Mouse (Mus musculus) neural tube, embryonic 13.5 days (tissue): ENCODE measurements around the gene Tbxa2r. TPM values are rescaled to one million over a fixed set of nuclear protein-coding genes. Genes with fewer than 3 reads are reported as not detected.

Experiments used
- ATAC-seq: fragments of 200-750 bp; cut with Nextera tagmentation; 2 replicates; pipeline ENCODE4 v1.8.0; 2017; ENCODE audit warnings: low read depth, mild to moderate bottlenecking, moderate TSS enrichment, moderate library complexity
- H3K27ac ChIP-seq: fragments of 300-500 bp; sonication (generic); replicated peaks from 2 replicates; pipeline ENCODE4 v1.5.1; 2015; ENCODE audit warnings: moderate library complexity, mild to moderate bottlenecking, inconsistent platforms
- H3K27me3 ChIP-seq: fragments of 300-500 bp; sonication (generic); 2 replicates; pipeline ENCODE4 v1.6.1; 2015; ENCODE audit warnings: mild to moderate bottlenecking, inconsistent platforms
- H3K36me3 ChIP-seq: fragments of 300-500 bp; sonication (generic); 2 replicates; pipeline ENCODE4 v1.6.1; 2015; ENCODE audit warnings: mild to moderate bottlenecking, inconsistent platforms
- H3K4me1 ChIP-seq: fragments of 300-500 bp; sonication (generic); replicated peaks from 2 replicates; pipeline ENCODE4 v1.6.1; 2015; ENCODE audit warnings: inconsistent platforms
- H3K4me2 ChIP-seq: fragments of 300-500 bp; sonication (generic); 2 replicates; pipeline ENCODE4 v1.6.1; 2015; ENCODE audit warnings: inconsistent platforms, mild to moderate bottlenecking, moderate library complexity
- H3K4me3 ChIP-seq: fragments of 300-500 bp; sonication (generic); 2 replicates; pipeline ENCODE4 v1.5.1; 2015; ENCODE audit warnings: mild to moderate bottlenecking, inconsistent platforms
- H3K9ac ChIP-seq: fragments of 300-500 bp; sonication (generic); 2 replicates; pipeline ENCODE4 v1.6.1; 2015; ENCODE audit warnings: moderate library complexity, mild to moderate bottlenecking, inconsistent platforms
- H3K9me3 ChIP-seq: fragments of 300-500 bp; sonication (generic); 2 replicates; pipeline ENCODE4 v1.6.1; 2016; ENCODE audit warnings: inconsistent platforms
- WGBS: fragments of 180-500 bp; shearing (Covaris S2); methylation state at CpG from one replicate; pipeline ENCODE4 v1.1.7; 2015; 5-methylcytosine and 5-hydroxymethylcytosine counted together
- polyA plus RNA-seq: library from polyadenylated mRNA; unstranded; fragments of >200 nt; fragmentation: Nextera tagmentation; extraction: Ambion mirVana; gene quantifications from 2 replicates; pipeline ENCODE4 v1.2.1, GENCODE M21; 2015

Tbxa2r gene
- polyA plus RNA-seq, 1 experiment from 2014 or later, result 4.5 TPM

DNA sequence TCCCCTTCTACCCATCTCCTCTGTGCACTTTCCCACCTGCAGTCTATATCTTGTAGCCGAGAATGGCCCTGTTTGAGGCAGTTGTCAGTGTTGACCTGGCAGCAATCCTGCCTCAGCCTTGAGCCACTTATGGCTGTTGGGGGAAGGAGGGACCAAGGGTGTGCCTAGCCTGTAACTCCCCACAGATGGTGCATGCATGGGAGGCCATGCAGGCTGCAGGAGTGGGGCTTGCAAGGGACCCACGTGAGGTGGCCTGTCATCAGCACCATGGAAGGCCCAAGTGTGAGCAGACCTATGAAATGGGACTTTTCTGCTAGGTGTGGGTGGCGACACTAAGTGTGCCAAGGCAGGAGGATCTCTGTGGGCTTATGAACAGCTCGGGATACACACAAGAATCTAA, 36.5 kb downstream of the Tbxa2r start:
- ATAC-seq, result peak; percentile 25; the same call in 1 of the 2 replicates
- H3K9ac ChIP-seq, result peak overlapping the region; percentile 59; the same call in 1 of the 2 replicates

DNA sequence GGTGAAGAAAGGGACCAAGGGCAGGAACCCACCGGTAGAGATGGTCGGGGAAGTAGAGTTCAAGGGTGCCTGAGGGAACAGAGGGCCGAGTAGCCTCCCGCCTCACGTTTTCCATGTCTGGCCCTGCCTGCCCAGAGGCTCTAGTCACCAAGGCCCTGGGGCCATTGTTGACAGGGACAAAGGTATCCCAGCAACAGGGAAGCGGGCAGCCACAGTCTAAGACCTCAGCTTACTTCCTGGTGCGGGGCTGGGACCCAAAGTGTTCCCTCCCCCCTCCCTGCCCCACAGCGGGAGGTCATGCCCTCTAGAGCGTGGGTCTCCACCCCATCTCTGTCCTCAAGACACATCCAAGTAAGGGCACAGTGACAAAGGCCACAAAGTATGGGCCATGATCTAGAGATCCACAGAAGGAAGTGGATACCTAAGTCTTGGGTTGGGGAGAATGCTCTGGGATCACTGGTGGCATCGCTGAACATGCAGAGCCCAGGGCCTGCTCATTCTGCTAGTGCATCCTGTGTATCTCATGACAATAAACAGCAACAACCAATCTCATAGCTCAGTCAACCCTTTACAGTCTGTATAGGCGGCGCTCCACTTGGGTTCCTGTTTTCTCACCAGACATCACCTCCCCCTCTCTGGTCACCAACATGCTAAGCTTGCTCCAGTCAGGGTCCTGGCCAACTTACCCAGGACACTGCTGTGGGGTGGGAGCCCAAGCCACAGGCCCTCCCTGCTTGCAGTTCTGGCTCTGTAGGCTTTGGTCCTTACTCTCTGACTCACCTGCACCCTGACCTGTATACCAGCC, 37.3 kb downstream of the Tbxa2r start, which contains the start of gene 4930404N11Rik:
Gene 4930404N11Rik, minus strand, starts transcription at position 145 of the 805 bp plus-strand sequence.
- peak within 1 kb of the TSS; percentile 38; the same call in 1 of the 2 replicates for H3K27ac ChIP-seq

More for the DNA sequence above, 36.5 kb downstream of the Tbxa2r start:
- Histone ChIP-seq H3K27me3 (peaks cover 32% of the 10 kb centered on the region), H3K4me2 (peak overlapping the region; percentile 50; the same call in 1 of the 2 replicates), H3K36me3 (peaks cover 52% of the 10 kb centered on the region), H3K27ac (no peak overlapping the region), H3K9me3 (no peaks in the 10 kb centered on the region), H3K4me3 (no peak overlapping the region; the same call in 1 of the 2 replicates), H3K4me1 (peaks cover 57% of the 10 kb centered on the region)
- WGBS, result 41% methylated on average over 4 of the region's 4 CpGs

DNA sequence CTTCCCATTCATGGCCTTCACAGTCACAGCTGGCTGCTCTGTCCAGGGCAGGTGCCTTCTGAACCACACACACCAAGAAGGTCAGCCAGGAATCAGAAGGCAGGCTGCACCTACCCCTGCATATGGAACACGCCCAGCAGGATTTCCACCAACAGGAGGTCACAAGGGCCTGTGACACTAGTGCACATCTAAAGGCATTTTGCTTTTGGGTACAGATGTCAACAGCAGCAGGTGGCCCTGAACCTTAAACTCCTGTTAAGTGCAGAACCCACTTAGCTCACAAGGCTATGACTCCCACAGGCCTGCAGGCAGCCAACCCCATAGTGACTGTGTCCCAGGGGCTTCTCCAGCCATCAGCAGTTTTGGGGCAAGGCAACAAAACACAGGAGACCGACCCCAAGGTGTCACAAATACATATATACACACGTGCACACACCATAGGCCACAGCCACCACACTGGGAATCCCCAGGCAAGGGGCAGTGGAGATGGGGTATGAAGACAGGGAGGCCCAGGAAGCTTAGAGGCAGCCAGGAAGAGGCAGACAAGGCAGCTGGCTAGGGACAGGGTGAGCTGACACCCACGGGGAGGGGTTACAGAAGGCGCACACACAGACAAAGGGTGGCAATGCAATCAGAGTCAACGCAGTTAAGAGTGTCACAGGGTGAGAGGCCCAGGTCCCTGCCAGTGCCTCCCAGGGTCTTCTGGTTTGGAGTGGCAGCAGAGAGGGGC, 38.1 kb downstream of the Tbxa2r start:
- Histone ChIP-seq H3K36me3 (peaks cover 61% of the 10 kb centered on the region), H3K4me2 (no peak overlapping the region), H3K9ac (no peak overlapping the region), H3K27me3 (peaks cover 32% of the 10 kb centered on the region), H3K4me1 (peaks cover 46% of the 10 kb centered on the region), H3K27ac (peak overlapping the region; percentile 38; the same call in 1 of the 2 replicates), H3K9me3 (no peaks in the 10 kb centered on the region), H3K4me3 (no peak overlapping the region)
- 80% methylated on average over 6 of the region's 6 CpGs for WGBS
- ATAC-seq, result no peak

More for the DNA sequence above, 37.3 kb downstream of the Tbxa2r start, which contains the start of gene 4930404N11Rik:
- H3K9me3 ChIP-seq, result no peaks in the 10 kb centered on the region
- peaks cover 58% of the 10 kb centered on the region for H3K36me3 ChIP-seq
- H3K4me3 ChIP-seq, result peak within 1 kb of the TSS; percentile 23; the same call in 1 of the 2 replicates
- ATAC-seq, result no peak; the same call in 1 of the 2 replicates
- peak within 1 kb of the TSS; percentile 50 for H3K4me2 ChIP-seq
- peaks cover 32% of the 10 kb centered on the region for H3K27me3 ChIP-seq
- H3K9ac ChIP-seq, result peak within 1 kb of the TSS; percentile 59; the same call in 1 of the 2 replicates
- peaks cover 51% of the 10 kb centered on the region for H3K4me1 ChIP-seq
- 20% methylated on average over 12 of the region's 12 CpGs for WGBS

DNA sequence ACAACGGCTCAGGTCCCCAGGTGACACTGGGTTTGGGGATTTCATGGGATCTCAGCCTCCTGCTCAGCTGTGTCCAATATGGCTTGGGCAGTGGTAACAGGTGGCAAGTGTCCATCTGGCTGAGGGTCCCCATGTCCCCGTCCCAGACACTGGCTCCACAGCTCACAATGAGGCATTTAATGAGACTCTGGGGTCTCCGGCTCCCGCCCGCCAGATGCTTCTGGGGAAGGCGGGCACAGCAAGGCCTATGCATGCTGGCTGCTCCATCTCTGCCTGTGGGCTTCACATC, 38.6 kb downstream of the Tbxa2r start:
- no peak for ATAC-seq
- H3K9me3 ChIP-seq, result no peaks in the 10 kb centered on the region
- H3K4me3 ChIP-seq, result no peak overlapping the region
- peaks cover 46% of the 10 kb centered on the region for H3K4me1 ChIP-seq
- peaks cover 58% of the 10 kb centered on the region for H3K36me3 ChIP-seq
- peaks cover 32% of the 10 kb centered on the region for H3K27me3 ChIP-seq
- no peak overlapping the region for H3K9ac ChIP-seq
- no peak overlapping the region for H3K27ac ChIP-seq
- WGBS, result 63% methylated on average over 6 of the region's 6 CpGs
- no peak overlapping the region for H3K4me2 ChIP-seq

DNA sequence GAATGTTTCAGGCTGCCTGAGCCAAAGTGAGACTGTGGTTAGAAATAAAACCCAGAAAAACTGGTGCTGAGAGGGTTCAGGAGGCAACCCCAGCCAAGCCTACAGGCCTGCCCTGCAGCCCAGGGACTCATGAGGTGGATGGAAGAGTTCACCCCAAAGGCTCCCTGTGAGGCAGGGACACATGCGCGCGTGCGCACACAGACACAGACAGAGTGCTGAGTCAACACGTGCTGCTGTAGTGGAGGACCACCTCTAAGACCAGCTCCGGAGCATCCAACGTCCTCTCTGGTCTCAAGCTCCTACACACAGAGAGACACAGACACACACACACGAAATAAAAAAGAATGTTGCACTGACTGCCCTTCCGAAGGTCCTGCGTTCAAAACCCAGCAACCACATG, 46.8 kb downstream of the Tbxa2r start:
- H3K9ac ChIP-seq, result peak overlapping the region; percentile 26; the same call in 1 of the 2 replicates
- no peak overlapping the region for H3K27ac ChIP-seq
- no peaks in the 10 kb centered on the region for H3K27me3 ChIP-seq
- 96% methylated on average over 10 of the region's 10 CpGs for WGBS
- peaks cover 44% of the 10 kb centered on the region for H3K36me3 ChIP-seq
- no peak for ATAC-seq
- no peak overlapping the region for H3K4me3 ChIP-seq
- H3K4me1 ChIP-seq, result peaks cover 38% of the 10 kb centered on the region
- H3K4me2 ChIP-seq, result no peak overlapping the region
- no peaks in the 10 kb centered on the region for H3K9me3 ChIP-seq

DNA sequence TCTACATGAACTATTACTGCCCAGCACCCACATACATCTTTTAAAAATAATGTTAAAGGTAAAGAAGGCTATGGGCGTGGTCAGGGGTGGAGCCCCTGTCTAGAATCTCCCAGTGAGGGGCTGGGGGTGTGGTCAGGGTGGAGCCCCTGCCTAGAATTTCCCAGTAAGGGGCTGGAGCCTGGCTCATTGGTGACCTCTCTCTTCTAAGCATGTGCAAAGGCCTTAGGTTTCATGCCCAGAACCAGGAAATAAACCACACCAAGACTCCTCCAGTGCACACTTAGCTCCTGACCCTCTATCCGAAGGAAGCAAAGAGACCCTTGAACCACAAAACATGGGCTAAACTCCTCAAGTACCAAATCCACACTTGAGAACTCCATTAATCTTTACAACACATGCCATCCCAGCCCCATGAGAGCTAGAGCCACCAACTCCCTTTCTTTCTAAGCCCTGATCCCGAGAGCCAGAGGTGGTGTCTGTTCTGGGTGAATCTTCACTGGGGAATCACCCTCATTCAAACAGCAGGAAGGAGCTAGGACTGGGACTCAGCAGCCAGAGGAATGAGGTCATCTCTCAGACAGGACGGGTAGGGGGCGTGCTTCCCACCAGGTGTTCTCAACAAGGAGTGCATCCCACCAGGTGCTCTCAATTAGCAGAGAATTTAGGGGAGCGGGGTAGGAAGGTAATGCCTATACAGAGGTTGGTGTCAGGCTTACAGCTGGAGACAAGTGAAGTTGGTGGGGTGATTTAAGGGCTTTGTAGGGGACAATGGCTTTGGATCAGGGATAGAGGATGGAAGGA, 48.2 kb downstream of the Tbxa2r start:
- peaks cover 38% of the 10 kb centered on the region for H3K4me1 ChIP-seq
- WGBS, result 44% methylated on average over 6 of the region's 6 CpGs

GRCm38 (mm10) chr10:81377362-81377664, 48.8 kb downstream of the Tbxa2r start:
- H3K4me3 ChIP-seq, result peak overlapping the region; percentile 71
- peak overlapping the region; percentile 86 for H3K4me2 ChIP-seq
- H3K36me3 ChIP-seq, result peaks cover 28% of the 10 kb centered on the region
- ATAC-seq, result no peak
- peaks cover 38% of the 10 kb centered on the region for H3K4me1 ChIP-seq
- WGBS, result 61% methylated on average over 2 of the region's 2 CpGs
- H3K9me3 ChIP-seq, result no peaks in the 10 kb centered on the region
- H3K9ac ChIP-seq, result peak overlapping the region; percentile 86
- H3K27me3 ChIP-seq, result no peaks in the 10 kb centered on the region
- H3K27ac ChIP-seq, result no peak overlapping the region; the same call in 1 of the 2 replicates

More for the DNA sequence above, 48.2 kb downstream of the Tbxa2r start:
- no peak for ATAC-seq
- H3K36me3 ChIP-seq, result peaks cover 29% of the 10 kb centered on the region
- peak overlapping the region; percentile 86 for H3K9ac ChIP-seq
- H3K27ac ChIP-seq, result no peak overlapping the region
- no peaks in the 10 kb centered on the region for H3K27me3 ChIP-seq
- H3K4me2 ChIP-seq, result peak overlapping the region; percentile 86
- no peaks in the 10 kb centered on the region for H3K9me3 ChIP-seq
- H3K4me3 ChIP-seq, result peak overlapping the region; percentile 71

GRCm38 (mm10) chr10:81377793-81378552, 49.4 kb downstream of the Tbxa2r start, which contains the start of gene Fzr1:
Gene Fzr1, minus strand, starts transcription at chr10:81378516.
- peak within 1 kb of the TSS; percentile 86 for H3K4me2 ChIP-seq
- H3K27ac ChIP-seq, result peak within 1 kb of the TSS; percentile 79
- H3K9me3 ChIP-seq, result no peaks in the 10 kb centered on the region
- under 1% methylated on average over 56 of the region's 59 CpGs for WGBS
- peaks cover 38% of the 10 kb centered on the region for H3K4me1 ChIP-seq
- no peaks in the 10 kb centered on the region for H3K27me3 ChIP-seq
- peak; percentile 69 for ATAC-seq
- H3K36me3 ChIP-seq, result peaks cover 22% of the 10 kb centered on the region
- peak within 1 kb of the TSS; percentile 71 for H3K4me3 ChIP-seq
- peak within 1 kb of the TSS; percentile 86 for H3K9ac ChIP-seq

GRCm38 (mm10) chr10:81378553-81379182, 50.1 kb downstream of the Tbxa2r start:
- H3K4me2 ChIP-seq, result peak overlapping the region; percentile 59
- no peaks in the 10 kb centered on the region for H3K9me3 ChIP-seq
- H3K27ac ChIP-seq, result peak overlapping the region; percentile 79
- peak overlapping the region; percentile 71 for H3K4me3 ChIP-seq
- ATAC-seq, result peak; percentile 96
- H3K9ac ChIP-seq, result peak overlapping the region; percentile 57
- peaks cover 33% of the 10 kb centered on the region for H3K4me1 ChIP-seq
- H3K27me3 ChIP-seq, result no peaks in the 10 kb centered on the region
- WGBS, result under 1% methylated on average over 46 of the region's 46 CpGs
- H3K36me3 ChIP-seq, result peaks cover 15% of the 10 kb centered on the region

DNA sequence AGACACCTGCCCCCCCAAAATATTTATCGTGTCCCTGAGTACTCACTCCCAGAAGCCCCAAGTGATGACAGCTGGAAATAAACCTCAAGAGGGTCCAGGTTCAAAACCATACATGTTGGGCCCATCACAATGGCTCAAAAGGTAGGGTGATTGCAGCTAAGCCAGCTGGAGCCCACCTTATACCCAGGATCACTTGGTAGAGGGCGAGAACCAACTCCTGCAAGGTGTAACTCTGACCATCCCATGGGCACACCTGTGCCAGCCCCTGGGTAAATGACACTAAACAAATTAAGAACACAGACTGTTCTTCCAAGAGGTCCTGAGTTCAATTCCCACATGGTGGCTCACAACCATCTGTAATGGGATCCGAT, 50.6 kb downstream of the Tbxa2r start:
- H3K27me3 ChIP-seq, result no peaks in the 10 kb centered on the region
- peak; percentile 1 for ATAC-seq
- peaks cover 29% of the 10 kb centered on the region for H3K4me1 ChIP-seq
- H3K9me3 ChIP-seq, result no peaks in the 10 kb centered on the region
- peak overlapping the region; percentile 66 for H3K27ac ChIP-seq
- H3K4me2 ChIP-seq, result peak overlapping the region; percentile 59
- H3K36me3 ChIP-seq, result peaks cover 10% of the 10 kb centered on the region
- WGBS, result 59% methylated on average over 3 of the region's 3 CpGs
- peak overlapping the region; percentile 71 for H3K4me3 ChIP-seq
- peak overlapping the region; percentile 57 for H3K9ac ChIP-seq
